Mouse (Mus musculus) layer of hippocampus, postnatal 36 days (tissue): ENCODE measurements around the gene Gm4297. TPM values are rescaled to one million over a fixed set of nuclear protein-coding genes. Genes with fewer than 3 reads are reported as not detected.
"Not testable (repeated sequence)": the region's sequence is repeated elsewhere in the genome, so short reads cannot be mapped to it uniquely, and the experiment has no call there.

ENCODE experiments used
- DNase-seq, 2 experiments: peaks; one replicate each; pipeline ENCODE4 v3.0.0; 2022
- microRNA-seq, 2 experiments: library from miRNA; unstranded; fragments of <30 nt; microRNA quantifications; one replicate each; pipeline ENCODE4 v1.2.0; 2021
- total RNA-seq, 2 experiments: library from RNA; stranded (reverse); gene quantifications; 2 replicates each; pipeline ENCODE4 v1.2.3; 2021

The Gm4297 gene
- total RNA-seq, result not detected

- not testable (repeated sequence) for DNase-seq
Observed at GRCm38 (mm10) chrX:24574795-24575194, at the start of gene Gm4297. Gm4297 (minus strand) TSS chrX:24574895.

Small RNAs within 50 kb of the gene (microRNA-seq; reads per million reads assigned to microRNA genes)
- gene Gm27839 (0 reads per million in 2 experiments), gene Gm27910 (0 reads per million in 2 experiments)

Other genes with a start within 250 kb of the Gm4297 start
- gene Gm5934, start 74.1 kb downstream of the Gm4297 start, total RNA-seq, result not detected
- not detected for gene Gm5935, start 200.3 kb upstream of the Gm4297 start, total RNA-seq